Mouse (Mus musculus): Measurements from ENCODE around the gene Parp11. TPM values are rescaled to one million over a fixed set of nuclear protein-coding genes. Genes with fewer than 3 reads are reported as not detected.
A peak's percentile ranks its signal among the peaks of the same experiment; 100 is the strongest.

Parp11 gene
- total RNA-seq, 2 experiments from 2014 or later = 14.0 to 18.2 TPM

DNA sequence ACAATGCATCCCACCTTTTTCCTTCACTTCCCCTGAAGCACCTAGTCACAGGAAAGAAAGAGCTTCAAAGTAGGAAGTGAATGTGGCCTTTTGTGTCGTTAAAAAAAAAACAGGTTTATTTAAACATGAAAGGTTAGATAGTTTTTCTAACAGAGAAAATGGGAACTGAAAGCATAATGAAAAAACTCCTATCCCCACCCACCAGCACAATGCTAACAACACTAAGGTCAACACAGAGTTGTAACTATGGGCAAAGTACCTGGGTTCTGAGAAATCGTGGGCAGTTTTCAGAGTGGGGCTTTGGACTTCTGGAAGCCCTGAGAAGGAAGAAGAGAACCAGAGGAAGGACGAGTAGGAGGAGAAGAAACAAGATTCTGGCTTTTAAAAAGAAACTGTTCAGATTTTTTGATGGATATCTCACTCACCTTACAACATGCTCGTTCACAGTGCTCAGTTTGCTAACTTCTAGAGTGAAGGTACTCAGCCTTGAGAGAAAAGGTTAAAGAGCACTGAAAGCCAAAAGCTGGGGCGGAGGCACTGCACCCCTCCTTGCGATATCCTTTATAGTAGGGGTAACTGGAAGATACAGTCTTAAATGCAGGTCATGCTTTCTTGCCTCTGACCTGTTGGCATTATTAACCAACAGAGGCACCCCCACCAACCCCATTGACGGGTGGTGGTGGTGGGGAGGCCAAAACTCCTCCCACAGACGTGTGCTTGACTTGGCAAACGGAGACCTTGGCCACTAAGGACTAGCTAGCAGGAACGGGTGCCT, 1.2 kb downstream of the Parp11 start:
- no peak; the same call in 1 of the 2 replicates for ATAC-seq (replicated peaks; ENCODE audit: poor library complexity)

DNA sequence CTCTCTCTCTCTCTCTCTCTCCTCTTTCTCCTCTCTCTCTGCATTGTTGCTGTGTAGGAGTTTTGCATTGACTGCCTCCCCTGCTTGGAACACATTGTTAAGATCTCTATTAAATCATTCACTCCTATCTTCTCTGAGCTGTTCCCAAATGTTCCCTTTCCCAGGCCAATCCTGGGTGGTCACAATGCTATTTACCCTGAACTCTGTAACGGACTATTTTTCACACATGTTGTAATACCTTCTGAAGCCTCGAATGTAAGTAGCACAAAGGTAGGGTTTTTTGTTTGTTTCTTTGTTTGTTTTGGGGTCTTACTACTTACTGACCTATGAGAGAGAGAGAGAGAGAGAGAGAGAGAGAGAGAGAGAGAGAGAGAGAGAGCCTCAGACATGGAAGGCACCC, 2.2 kb downstream of the Parp11 start:
- no peak for ATAC-seq (replicated peaks; ENCODE audit: poor library complexity)

DNA sequence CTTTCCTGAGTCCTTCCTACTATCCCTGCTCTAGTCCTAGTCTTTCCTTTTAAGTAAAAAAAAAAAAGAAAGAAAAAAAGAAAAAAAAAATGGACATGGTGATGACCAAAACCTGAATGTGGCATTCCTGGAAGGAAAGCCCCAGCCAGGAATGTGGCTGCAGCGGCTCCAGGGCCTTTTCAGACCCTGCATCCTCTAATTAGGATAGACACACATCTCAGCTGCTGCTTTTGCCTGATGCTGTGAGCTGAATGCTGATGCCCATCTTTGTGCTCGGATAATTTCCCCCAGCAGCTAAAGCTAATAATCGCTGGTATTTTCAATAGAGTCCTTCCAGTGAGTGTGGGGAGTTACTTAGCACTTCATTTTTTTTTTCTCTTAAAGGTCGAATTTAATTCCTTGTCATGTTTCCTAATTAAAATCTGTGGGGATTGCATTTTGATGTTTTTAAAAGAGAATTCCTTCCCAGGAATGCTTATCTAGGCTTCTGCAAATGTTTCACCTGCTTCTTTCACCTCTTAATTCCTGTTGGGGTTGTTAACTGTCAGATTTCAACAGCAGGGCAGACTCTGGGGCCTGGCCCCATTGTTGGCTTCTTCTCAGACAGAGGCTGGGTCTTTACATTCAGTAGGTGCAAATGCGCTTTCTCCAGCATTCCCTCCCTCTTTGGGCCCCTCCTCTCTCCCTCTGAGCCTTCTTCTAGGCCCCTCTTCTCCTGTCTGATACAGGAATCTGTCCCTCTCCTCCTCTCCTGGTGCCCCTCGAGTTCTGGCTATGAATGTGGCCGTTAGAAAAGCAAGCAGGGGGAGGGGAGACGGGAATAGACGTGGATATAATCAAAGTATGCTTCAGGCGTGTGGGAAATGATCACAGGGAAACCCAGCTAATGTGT, 3.1 kb downstream of the Parp11 start:
- ATAC-seq (replicated peaks; ENCODE audit: poor library complexity) = no peak

DNA sequence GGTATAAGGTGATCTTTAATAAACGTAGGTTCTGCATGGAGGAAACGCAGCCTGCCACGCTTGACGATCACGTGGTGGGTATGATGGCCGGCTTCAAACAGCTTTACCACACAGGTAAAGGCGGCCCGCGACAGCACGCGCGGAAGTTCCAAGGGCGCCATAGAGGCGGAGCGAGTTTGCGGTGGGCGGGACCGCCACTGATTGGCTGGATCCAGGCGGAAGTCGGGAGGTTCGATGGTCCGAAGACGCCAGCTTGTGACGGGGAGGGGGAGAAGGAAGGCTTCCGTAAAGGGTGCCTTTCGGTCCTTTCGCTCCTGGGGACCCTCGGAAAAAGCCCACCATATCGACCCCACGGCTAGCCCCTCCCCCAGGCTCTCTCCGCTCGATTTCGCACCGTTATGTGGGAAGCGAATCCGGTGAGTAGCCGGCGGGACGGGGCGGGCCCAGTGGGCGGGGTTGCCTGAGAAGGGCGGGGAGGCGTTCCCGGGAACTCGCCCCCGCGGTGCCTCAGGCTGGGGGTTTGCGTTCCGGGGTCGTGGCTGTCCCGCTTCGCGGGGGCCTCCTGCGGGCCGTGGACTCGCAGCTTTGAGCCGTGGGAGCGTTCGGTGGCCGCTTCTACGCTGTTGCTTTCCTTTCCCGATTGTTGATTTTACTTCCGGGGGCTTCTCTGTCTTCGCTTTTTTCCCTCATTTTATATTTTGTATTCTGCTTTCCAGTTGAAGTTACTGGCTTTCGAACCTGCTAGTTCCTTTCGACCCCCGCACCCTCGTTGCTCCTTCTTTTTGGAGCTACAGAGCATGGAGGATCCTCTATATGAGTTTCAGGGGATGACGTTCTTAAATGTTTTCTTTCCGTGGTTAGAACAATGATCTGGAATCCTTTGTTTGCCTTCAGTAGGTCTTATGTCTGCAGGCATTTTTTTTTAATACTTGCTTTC, 7.0 kb downstream of the Parp11 start:
- ATAC-seq (replicated peaks; ENCODE audit: poor library complexity) = peak; percentile 97

DNA sequence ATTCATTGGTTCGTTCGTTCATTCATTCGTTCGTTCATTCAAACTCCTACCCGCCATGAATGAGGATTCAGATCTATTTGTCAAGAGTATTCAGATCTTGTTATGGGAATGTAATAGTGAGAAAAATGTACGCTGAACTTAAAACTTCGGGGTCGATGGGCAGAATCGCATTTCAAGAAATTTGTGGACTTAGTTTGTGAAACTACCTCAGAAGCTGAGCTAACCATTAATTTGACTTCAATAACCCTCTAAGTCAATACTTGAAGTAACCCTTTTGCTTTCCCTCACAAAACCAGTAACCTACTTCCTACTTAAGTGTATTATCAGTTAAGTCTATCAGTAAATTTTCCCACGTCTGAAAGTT, 7.7 kb downstream of the Parp11 start:
- ATAC-seq (replicated peaks; ENCODE audit: poor library complexity) = no peak

DNA sequence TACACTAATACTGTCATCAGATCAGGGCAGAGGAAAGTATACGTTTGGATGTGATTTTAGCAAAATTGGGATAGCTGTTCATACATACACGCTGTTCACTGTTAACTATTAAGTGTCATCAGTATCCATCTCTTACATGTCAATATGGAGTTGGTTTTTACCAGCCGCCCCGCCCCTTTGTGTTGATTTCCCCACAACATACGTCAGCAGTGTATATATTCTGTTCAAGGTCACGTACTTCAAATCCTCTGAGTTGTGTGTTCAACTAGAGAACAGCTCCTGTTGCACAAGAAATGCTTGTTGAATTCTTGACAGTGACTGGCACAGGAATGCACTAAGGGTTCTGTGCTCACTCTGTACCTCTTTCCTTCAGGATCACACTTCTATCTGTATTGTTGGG, 8.2 kb downstream of the Parp11 start:
- ATAC-seq (replicated peaks; ENCODE audit: poor library complexity) = no peak

DNA sequence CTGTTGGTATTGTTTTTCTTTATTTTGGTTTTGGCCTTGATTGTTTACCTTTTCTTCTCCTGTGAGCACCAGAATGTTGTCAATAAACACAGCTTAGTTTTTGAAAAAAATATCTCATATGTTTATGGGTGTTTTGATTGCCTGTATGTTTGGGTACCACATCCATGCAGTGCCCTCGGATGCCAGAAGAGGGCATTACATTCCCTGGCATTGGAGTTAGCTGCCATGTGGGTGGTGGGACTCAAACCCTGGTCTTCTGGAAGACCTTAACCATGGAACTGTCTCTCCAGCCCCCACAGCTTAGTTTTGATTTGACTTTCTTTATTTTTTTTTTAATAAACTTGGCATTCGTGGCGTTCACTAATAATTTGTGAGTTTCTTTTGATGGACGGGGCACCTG, 8.8 kb downstream of the Parp11 start:
- no peak for ATAC-seq (replicated peaks; ENCODE audit: poor library complexity)

DNA sequence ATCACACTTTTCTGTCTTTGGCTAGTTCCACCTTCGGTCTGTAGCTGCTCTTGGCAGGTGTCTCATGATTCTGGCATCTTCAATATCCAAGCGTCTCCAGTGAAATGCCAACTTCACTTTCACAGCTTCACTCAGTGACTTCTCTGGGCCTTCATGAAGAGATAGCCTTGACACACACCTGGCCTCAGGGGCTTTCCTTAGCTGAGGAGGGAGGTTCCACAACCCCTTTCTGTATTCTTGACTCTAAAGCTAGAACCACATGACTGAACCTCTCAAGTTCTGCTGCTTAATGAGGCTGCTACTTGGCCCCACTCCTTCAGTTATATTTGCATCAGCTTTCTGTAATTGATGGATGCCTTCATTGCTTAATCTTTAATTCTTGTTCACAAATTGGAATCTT, 10.1 kb downstream of the Parp11 start:
- no peak for ATAC-seq (replicated peaks; ENCODE audit: poor library complexity)

DNA sequence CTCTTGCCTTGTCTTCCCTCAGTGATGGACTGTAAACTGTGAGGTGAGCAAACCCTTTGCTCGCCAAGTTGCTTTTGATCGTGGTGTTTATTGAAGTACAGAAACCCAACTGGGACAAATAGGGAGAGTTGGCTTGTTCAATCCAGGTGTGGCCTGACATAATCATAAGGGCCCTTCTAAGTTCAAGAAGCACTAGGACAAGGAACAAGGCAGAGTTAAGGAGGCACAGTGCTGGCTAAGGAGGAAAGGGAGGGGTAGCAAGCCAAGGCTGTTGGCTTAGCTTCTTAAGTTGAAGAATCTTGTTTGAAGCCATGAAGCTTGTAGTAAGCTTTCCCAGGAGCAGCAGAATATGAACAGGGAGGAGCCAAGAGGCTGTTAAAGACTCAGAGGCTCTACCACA, 13.1 kb downstream of the Parp11 start:
- no peak for ATAC-seq (replicated peaks; ENCODE audit: poor library complexity)

DNA sequence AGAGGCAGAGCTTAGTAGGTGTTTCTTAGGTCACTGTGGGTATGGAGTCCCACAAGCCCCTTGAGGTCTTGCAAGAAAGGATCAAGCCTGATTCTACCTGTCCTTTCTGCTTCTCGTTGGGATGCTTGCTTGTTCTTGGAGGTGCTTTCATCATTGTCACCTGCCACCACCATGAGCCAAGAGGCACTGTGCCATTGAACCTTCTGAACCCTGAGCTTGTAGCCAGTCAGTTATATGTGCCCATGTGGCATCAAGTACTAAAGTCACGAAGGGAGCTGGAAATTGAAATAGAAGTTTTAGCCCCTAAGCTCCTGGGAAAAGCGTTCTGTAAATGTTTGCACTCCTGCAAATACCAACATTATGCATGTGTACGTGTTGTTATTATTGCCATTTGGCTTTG, 14.9 kb downstream of the Parp11 start:
- ATAC-seq (replicated peaks; ENCODE audit: poor library complexity) = no peak

DNA sequence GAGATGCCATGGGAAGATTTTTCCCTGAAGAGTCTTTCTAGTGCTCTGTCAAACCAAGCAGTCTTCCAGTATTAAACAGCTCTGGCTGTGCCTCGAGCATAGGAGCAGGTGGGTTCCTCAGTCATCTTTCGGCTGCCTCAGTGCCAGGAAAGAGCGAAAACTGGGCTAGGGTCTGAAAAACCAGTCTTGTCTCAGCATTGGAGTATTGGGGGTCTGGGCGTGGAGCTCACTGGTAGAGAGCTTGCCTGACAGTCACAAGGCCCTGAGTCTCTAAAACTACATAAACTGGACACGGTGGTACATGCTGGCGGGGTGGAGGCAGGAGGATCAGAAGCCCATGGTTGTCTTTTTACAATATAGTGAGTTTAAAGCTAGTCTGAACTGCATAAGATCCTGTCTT, 15.6 kb downstream of the Parp11 start:
- ATAC-seq (replicated peaks; ENCODE audit: poor library complexity) = no peak

DNA sequence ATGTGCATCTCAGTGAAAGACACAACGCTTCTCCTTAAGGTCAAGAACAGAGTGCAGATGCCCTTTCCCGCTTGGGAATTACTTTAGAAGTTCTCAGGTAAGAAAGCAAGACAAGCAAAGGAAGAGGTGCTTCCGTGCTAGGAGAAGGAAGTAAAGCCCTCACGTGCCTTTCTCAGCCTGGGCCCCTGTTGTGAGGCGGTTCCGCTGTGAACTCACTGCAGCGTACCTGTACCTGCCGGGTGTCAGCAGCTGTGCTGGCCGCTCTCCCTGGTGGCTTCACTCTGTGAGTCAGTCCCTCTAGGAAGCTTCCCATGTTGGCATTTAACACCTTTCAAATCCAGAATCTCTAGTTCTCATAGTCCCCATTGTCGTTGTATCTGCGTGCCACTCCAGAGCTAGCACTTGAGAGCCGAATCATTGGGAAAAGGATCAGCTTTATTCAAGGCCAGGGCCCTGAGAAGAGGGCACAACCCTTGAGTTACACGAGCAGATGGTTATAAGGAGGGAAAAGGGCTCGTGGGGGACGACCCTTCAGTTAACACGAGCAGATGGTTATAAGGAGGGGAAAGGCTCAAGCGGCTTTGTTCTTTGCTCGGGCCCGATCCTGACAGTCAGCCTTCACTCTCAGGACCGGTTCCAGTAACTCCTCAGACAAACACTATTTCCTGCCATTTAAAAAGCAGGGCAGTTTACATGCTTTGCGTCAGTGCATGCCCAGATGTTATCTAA, 16.8 kb downstream of the Parp11 start:
- no peak for ATAC-seq (replicated peaks; ENCODE audit: poor library complexity)

DNA sequence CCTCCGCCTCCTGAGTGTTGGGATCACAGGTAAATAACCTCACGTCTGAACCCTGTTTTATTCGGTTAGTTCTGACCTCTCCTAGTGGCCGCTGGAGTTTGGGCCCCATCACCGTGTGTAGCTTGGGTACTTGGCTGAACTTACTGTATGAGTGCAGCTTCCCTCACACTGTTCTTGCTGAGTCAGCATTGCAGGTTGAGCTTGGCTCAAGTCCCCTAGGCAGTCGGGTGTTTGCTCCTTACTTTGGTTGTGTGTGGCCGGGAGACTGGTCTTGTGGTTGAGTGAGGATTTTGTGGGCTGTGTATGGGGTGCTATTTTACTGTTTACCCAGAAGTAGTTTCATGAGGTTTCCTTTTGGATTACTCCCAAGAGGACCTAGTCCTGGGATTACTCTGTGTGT, 17.9 kb downstream of the Parp11 start:
- peak; percentile 51 for ATAC-seq (replicated peaks; ENCODE audit: poor library complexity)

DNA sequence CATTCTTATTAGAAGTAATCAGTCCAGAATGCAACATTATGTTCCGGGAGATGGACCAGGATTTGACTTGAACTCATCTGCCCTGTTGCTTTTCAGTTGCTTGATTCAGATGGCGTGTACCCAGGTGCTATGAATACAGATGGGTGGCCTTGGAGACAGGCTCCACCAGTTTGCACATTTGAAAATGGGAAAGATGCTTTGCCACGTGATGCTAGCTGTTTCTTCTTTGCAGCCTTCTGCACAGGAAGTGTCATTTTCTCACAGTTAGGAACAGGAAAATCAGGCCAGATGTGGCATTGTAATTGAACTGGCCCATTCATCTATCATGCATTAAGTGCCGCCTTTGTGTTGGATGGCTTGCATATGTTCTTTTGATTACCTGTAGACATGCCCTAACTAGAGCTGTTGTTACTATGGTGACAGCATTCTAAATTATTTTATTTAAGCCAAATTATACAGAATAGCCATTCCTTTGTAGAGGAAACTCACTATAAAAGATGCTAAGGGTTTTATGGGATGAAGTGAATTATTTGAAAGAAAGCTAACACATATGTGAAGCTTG, 20.2 kb downstream of the Parp11 start:
- no peak for ATAC-seq (replicated peaks; ENCODE audit: poor library complexity)

DNA sequence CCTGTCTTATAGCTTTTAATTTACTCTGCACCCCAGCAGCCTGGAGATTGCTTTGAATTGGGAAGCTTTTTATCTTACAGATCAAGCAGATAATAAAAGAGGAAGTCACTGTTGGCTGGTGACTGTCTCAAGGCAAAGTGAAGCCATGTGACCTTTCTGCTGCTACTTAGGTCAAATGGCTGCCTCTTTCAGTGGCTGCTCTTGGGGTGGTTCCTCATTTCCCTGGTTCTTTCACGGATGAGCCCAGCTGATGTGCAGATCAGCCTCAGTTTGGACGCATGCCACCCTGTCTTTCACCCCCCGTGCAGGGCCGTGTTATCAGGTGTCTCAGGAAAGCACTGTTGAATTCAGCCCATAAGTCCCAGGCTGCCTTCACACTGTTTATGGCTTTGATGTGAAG, 25.4 kb downstream of the Parp11 start:
- ATAC-seq (replicated peaks; ENCODE audit: poor library complexity) = peak; percentile 97

DNA sequence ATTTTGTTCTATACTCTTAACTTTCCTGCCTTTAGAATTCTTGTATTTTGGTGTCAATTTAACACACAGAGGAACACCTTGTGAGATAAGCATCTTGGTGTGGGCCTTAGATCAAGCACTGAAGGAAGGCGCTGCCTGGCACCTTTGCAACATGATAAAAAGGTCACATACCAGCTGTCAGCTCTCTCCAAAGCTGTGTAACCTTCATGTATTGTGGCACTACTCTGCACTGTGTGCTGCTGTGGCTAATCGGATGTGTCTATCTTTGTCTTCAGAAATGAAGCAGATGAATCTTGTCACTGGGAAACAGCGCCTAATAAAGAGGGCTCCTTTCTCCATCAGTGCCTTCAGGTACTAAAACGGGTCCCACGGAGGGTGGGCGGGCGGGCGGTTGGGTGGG, 27.3 kb downstream of the Parp11 start:
- no peak for ATAC-seq (replicated peaks; ENCODE audit: poor library complexity)

DNA sequence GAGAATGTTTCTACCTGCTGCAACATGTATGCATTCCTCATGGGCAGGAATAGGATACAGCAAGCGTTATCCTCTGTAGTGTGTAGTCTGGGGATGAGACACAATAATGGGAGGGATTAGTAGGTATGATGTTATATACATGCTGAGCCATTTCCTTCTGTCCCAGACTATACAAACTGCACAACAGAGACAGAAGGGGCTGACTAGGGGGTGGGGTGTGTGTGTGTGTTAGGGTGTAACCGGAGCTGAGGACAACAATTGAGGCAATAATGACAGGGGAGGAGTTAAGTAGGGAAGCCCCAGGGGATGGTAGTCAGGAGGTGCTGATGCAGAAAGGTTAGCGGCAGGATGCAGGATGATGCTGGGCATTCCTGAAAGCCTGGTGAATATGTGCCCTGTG, 28.6 kb downstream of the Parp11 start:
- ATAC-seq (replicated peaks; ENCODE audit: poor library complexity) = no peak

DNA sequence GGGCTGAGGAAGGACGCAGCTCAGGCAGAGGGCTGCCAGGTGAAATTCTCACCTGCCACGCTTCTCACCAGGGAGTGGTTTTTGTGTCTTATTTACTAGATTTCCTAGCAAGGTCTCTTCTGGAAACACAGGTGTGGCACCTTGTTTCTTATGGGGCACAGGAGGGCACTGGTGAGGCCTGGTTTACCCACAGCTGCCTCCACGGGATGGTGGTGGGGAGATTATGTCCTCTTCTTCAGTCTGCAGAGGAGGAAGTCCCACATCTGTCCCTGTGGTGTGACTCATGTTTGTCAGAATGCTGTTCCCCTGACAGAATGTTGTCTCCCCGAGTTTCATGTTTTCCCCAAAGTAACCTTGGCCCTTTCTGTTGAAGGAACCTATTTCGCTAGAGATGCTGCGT, 44.4 kb downstream of the Parp11 start:
- no peak for ATAC-seq (replicated peaks; ENCODE audit: poor library complexity)

DNA sequence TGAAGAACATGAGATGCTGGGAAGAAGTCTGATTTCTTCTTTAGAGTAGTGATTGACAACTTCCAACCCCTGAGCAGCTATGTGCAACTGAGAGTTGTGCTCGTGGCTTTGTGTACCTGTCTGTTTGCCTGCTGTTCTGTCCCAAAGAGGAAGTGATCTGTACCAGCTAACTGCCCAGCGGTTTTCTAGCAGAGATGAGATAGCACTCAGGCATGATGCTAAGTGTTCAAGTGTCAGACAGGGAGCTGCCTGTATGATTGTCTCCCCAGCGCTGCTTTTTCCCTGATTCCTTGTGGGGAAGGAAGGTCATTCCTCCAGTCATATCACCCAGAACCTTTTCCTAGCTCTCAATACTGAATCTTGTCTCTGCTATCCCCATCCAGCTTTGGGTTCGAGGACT, 45.9 kb downstream of the Parp11 start:
- no peak for ATAC-seq (replicated peaks; ENCODE audit: poor library complexity)

DNA sequence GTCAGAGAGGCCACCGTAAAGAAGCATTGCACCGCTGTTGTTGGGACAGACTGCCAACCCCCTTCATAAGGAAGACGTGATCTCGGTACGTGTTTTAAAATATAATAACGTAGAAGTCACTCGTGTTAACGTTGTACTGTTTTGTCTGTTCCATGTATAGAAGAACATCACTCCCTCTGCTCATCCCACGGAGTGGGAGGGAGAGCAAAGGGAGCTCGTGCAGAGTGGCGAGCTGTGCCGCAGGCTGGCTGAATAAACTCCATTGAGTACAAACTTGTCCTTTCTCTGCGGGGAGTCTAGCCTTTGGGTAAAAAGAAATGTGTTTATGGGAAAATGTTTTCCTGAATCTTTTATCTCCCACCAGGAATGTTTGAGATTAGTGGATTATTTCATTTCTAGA, 47.1 kb downstream of the Parp11 start:
- ATAC-seq (replicated peaks; ENCODE audit: poor library complexity) = no peak
